Mouse (Mus musculus): ENCODE results near the gene Notch4.
A peak's percentile ranks its signal among the peaks of the same experiment; 100 is the strongest.

The Notch4 gene

DNA sequence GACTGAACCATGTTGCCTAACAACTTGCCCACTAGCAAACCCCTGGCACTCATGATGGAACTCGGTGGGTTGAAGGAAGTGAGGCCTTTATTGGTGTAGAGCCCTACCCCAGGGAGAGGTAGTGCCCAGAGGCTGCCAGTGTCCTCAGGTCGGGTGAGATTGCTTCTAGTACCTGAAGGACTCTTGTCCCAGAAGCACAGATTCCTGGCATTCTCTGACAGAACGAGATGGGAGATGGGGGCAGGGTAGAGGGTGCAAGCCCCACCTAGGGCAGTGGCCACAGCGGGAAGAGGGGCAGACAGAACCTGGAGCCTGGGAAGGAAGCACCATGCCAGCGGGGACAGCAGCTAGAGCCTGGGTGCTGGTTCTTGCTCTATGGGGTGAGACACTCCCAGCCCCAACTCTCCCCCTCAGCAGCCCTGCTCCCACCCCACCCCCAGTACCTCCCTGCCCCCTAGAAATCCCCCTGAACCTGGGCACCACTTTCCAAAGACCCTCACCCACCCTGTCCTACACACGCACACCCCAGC, 33.6 kb downstream of the Notch4 start, which contains the start of gene Ager:
Ager (plus strand) TSS at position 297 of the 530 bp plus-strand sequence.
- no peak for DNase-seq

DNA sequence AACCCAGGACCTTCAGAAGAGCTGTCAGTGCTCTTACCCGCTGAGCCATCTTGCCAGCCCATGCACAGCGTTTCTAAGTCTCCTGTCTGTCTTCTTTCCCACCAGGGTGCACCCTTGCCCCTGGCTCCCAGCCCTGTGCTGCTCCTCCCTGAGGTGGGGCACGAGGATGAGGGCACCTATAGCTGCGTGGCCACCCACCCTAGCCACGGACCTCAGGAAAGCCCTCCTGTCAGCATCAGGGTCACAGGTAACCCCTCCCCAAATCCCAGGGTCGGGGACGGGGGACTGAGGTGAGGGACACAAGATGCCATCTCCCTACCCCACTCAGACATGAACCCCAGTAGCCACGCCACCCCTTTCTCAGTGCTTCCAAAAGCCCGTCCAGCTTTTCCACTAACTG, 35.8 kb downstream of the Notch4 start:
- DNase-seq = no peak

DNA sequence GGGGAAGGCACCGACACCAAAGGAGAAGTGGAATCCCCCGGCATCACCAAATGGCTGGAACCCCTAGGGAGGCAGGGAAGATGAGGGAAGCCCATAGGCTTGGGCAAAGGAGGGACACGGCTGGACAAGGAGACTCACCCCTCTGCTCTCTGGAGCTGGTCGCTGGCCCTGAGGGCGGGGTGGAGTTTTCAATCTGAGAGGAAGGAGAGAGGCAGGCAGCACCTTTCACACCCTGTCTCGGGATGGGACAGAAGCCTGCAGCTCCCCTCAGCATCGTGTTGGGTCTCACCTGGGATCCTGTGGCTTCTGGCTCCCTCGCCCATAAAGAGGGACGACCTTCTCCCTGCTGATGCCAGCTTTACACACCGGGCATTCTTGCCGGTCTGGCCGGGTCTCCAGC, 37.7 kb downstream of the Notch4 start:
- DNase-seq = no peak

DNA sequence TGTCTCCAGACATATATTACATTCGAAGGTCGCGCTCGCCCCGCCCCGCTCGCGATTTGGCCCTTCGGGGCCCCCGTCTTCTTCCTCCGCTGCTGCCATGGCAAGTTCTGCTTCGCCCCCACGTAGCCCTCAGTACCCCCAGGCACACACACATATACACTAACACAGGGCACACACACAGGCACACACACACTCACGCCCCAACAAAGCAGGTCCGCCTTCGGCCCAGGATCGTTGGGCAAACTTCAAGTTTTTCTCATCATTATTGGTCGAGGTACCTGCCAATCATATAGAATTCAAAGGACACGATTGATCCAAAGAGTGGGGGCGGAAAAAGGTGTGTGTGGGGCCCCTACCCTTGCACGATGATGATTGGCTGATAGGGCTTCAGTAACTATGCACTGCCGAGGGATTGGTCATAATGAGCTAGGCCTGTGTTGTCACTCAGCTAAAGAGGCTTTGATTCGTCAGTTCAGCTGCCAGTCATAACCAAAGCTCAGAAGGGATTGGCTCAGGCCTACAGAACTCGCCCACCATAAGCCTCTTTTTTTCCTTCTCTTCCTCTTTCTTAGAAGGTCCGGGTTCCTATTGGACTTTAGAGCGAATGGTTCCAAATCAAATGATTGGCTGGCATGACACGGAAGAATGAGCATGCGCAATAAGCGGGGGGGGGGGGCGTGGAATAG, 39.5 kb downstream of the Notch4 start, which contains the start of gene Rnf5:
Rnf5 (minus strand) TSS at position 316 of the 686 bp plus-strand sequence.
- peak; percentile 98 for DNase-seq

DNA sequence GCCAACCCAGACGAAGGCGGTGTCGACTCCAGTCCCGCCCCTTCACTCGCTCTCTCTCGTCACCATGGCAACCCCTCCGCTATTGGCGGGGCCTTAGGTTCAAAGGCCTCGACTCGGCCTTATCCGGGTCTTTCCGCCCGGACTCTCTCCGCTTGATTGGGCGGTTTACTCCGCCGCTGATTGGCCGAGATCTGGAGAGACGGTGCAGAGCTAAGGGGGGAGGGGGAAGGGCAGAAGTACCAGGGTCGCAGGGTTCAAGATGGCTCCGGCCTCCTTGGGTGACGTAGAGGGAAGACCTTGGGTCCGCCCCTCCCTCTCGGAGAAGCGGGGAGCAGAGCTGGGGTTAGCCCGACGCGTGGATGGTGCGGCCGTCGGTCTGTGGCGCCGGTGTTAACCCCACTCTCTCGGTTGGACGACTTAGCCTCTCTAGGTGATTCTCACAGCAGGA, 40.0 kb downstream of the Notch4 start, which contains the start of gene Agpat1:
Agpat1 (plus strand) TSS at position 202 of the 448 bp plus-strand sequence.
- peak; percentile 98 for DNase-seq

DNA sequence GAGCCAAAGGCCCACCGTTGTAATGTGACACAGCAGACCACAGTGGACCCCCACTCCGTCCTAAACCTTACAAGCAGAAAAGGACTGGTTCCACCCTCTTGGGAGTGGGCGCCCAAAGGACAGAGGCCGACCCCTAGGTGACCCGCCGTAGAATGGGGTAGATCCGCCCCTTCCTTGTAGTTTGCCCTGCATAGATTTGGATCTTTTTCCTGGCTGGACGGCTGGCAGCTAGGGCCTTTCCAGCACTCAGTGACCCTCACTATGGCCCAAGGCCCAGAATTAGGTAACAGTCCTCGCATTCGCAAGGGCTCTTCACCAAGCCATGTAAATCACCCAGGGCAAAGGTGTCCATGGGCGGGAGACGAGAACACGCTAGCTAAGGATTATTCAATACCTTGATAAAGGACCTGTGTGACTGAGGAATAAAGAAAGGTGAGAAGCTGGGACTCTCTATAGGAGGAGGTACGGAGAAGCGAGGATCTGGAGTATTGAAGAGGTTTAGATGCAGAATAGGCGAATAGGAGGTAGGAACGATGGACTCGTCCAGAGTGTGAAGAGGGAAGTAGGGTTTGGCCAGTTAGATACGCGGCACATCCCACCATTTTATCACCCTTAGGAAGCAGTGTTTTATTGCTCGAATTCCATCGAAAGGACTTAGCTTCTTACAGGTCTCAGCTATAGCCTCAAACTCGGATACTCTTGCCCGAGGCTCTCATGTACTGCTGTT, 40.6 kb downstream of the Notch4 start:
- no peak for DNase-seq

DNA sequence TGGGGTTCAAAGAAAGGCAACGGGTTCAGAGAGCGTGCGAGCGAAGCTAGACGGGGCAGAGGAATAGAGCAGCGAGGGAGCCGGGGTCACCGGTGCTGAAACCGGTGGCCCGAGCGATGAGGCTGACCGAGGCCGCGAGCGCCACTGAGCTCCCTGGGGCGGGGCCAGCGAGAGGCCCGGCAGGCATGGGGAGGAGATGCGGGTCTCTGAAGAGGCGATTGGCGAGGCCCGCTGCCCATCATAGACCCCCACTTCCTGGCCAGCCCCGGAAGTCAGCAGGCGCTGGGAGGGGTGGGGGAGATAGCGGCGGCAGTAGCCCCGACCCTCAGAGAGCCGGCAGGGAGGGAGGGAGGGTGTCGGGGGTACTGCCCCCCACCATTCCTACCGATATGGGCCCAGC, 41.5 kb downstream of the Notch4 start:
- peak; percentile 97 for DNase-seq

DNA sequence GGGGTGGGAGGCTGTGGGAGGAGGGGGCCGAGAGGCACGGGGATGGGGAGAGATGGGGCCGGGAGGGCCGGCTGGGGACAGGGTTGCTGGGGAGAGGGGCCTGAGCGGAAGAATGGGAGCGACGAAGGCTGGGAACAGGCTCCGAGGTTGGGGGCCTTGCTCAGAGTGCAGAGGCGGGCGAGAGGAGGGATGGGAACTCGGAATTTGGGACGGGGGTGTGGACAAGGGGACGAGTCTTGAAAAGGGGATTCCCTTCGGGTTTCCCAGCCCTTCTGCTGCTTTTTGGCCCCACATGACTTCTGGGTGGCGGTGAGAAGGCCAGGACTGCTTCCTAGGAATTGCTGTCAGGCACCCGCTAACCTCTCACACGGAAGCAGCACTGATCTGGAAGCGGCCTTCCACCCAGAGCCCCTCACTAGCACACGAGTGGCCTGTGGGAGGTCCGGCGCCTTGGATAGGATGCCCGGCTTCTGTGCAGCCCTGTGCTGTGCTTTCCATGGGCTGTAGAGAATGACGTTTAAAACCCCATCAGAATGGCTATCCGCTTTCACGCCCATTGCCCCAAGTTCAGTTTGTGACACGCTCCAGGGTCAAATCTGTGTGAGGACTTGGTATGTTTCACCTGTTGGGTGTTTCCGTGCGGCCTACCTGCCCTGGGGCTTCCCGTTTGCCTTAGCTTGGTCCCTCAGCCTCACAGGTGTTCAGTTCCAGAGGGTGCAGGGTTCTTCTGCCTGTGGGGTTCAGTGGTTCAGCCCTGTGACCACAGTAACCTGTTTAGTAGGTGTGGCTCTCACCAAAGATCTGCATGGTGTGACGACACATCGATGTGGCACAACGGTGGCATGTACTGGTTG, 42.3 kb downstream of the Notch4 start:
- DNase-seq = peak; percentile 21

DNA sequence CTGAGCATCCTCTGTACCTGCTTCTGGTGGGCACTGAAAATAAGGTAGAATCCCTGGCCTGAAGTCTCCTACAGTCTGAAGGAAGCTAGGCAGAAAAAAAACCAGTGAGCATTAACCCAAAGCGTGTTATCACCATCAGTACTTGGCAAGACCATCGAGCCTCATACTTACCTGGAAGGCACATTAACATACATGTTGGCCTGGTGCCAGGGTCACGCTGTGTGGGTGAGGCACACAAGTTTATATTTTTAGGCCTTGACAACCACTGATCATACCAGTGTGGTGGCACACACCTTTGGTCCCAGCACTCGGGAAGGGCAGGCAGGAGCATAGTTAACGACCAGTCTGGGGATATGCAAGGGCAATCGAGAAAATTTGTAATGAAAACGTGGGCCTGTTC, 43.9 kb downstream of the Notch4 start:
- DNase-seq = no peak

DNA sequence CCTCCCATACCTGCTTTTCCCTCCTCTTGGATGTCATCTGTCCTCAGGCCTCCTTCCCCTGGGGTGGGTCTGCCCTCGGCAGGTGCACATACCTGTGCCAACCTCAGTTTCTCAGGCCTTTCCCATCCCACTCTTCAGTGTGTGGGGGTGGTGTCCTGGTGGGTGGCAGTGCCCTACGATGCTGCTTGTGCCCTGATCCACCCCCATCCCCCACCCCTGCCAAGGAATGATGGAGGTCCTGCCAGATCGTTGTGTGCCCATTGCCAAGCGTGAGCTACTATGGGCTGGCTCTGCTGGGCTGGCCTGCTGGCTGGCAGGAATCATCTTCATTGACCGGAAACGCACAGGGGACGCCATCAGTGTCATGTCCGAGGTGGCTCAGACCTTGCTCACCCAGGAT, 47.0 kb downstream of the Notch4 start:
- DNase-seq = no peak

DNA sequence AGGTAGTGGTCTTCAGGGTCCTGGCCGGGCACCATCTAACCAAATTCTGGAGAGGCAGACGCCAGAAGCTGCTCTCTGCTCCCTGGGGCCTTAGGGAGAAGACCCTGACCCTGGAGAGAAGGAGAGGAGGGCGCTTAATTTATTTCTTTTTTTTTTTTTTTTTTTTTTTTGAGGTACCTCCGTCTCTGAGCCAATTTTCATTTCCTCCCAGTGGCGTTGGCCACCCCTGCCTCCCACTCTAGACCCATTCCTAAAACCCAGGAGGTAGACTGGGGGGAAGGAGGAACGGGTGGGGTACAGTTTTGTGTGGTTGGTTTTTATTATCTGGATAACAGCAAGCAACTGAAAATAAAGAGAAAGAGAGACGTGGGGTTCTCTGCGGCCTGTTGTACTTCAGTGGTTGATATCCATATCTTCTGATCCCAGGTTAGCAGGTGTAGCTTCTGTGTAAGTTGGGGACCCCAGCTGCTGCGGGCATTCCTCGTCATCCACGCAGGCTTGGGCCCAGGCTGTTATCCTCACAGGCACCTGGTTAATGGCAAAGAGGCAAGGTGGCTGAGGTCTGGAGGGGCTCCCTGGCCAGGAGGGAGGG, 49.1 kb downstream of the Notch4 start:
- no peak for DNase-seq

DNA sequence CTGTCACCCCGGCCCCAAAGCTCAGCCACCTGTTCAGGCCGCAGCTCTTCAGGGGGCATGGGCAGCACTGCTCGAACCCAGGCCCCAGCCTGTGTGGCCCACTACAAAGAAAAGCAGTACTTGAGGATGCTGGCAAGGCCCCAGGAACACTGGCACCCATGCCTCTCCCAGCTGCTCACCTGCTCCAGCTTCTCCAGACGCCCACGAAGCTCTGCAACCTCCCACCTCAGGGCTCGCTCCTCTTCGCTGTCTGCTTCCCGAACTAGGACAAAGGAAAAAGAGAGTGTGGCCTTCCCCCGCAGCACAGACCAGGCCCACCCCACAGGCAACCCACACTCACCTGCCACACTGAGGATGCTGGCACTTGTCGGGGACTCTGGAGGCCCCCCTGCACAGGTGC, 49.8 kb downstream of the Notch4 start:
- no peak for DNase-seq

DNA sequence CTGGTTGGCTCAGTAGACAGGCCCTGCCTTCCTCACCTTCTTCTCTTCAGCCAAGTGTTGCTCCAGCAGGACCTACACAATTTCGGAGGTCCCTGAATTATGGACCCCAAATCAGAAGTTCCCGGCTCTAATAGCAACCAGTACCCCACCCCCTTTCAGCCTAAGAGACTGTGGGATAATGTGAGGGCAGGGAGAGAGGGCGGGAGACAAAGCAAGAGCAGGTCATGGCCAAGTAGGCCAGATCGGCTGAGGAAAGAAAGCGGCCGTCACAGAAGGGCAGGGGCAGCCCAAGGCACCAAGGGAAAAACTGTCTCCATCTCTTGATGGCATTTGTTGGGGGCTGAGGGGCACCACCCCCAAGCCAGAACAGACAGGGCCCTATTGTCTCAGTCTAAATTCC, 51.8 kb downstream of the Notch4 start, which contains the start of gene Egfl8:
Egfl8 (minus strand) TSS at position 101 of the 400 bp plus-strand sequence.
- DNase-seq = no peak

DNA sequence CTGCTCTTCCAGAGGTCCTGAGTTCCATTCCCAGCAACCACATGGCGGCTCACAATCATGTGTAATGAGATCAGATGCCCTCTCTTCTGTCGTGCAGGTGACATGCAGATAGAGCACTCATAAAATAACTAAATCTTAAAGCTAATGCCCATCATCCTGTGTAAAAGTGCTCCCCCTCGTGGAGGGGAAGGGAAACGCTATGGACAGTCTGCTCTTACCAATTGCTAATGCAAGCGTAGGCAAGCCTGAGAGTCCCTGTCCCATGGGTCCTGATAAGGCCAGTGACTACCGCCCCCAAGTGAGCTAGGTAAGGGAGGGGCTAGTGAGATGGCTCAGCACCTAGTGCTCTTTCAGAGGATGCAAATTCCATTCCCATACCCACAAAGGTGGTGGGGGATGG, 54.9 kb downstream of the Notch4 start:
- DNase-seq = peak; percentile 85

DNA sequence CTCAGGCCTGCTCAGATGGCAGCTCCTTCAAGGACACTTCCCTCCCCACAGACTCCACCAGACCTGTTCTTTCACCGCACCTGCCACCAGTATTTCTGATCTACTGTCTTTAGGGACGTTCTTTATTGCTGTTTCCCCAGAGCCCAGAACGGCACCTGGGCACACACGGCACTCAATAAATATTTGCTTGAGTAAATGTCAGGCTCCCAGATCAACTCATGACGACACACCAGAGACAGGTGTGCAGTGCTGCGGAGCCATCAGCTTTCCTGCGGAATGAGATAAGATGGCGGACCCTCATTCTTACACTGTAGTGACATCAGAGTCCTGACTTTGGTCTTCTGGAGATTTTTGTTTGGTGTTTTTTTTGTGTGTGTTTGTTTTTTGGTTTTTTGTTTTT, 56.9 kb downstream of the Notch4 start:
- DNase-seq = no peak

DNA sequence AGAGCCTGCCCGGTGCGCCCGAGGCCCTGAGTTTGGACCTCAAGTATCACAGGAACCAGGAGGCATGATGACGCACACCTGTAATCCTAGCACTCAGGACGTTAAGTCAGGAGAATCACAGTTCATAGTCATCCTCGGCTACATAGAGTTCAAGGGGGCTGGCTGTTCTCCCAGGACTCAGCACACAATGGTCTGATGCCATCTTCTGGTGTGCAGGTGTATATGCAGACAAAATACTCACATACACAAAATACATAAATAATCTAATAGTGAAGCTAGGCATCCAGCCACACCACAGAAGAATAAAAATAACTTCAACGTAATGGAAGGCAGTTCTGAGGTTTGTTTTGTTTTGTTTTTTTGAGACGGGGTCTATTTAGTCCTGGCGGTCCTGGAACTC, 59.1 kb downstream of the Notch4 start:
- no peak for DNase-seq

DNA sequence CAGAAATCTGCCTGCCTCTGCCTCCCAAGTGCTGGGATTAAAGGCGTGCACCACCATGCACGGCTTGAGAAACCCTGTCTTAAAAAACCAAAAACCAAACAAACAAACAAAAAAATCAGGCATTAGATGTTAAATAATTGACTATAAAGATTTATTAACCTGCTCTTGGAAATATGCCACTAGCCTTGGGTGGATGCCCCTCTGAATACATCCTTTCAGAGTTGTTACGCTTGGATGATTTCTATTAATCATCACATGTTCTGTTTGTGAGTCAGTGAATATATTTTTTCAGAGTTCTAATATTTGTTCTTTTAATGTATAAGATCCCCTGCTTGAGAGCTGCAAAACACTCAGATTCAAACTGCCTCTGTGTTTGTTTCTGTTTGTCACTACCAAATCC, 60.9 kb downstream of the Notch4 start:
- no peak for DNase-seq

DNA sequence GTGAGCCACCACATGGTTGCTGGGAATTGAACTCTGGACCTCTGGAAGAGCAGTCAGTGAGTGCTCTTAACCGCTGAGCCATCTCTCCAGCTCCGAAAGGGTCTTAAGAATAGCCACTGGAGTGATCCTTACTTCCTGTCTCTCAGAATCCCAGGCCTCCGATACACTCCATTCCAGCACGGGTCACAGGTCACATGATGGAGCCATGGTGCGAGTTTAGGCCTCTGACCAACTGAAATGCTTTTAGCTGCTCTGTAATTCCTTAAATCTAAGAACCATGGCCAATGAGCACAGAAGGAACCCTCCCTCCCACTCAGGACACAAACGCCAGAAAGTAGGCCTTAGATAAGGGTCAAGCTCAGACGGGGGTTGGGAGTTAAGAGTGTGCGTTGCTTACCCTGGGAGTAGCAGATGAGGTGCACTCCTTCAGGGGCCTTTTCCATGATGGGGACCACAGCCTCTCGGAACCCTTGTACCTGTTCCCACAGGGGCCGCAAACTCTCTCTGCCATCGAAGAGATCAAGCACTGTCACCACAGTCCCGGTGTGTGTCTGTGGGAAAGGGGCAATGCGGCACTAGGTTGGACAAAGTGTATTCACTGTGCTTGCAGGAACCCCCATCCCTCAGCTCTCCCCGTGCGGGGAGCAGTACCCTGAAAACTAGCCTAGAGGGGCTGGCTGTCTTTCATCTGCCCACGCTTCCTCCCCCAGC, 62.1 kb downstream of the Notch4 start:
- no peak for DNase-seq

DNA sequence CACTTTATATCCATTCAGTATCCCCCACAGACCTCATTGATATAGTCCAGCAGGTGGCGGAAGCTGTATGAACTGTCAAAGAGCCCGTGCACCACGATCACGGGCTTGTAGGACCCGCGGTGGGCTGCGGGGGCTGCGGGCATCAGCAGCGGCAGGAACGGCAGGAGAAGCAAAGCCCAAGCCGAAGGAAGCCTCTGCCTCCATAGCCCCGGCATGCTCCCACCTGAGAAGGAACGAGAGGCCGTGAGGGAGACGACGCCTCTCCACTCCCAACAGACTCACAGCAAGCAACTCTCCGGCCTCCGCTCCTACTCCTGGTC, 62.7 kb downstream of the Notch4 start:
- peak; percentile 66 for DNase-seq

DNA sequence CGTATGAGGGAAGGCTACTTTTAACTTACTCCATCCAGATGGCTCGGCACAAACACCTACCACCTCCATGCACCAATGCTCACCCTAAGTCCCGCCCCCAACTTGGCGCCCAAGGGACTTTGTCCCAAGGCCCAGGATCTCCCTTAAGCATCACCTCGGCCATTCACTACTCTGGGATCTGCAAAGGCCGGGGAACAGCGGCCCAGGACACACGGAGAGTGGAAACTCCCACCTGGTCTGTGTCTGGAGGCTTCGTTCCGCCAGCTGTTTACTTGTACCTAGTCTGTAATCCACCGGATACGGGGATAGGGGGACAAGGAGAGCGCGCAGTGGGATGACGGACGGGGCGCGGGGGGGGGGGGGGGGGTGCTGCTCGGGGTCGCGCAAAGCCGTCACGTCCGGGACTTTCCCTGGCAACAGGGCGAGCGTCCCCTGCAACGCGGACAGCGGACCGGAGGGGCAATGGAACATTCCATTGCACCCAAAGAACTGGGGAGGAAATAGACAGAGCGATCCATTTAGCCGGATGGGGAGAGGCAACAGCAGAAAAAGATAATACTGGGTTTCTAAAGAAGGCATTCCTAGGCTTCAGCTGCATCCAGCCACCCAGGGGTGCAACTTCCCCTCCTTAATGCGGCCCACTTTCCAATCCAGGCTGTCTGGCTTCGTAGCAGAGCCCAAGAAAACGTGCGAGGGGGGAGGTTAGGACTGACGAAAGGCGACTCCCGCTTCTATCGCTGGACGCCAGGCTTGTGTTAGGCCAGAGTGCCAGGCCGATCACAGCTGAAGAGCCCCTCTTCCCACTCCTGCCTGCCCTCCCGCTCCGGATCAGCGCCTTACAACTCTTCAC, 63.2 kb downstream of the Notch4 start:
- peak; percentile 81 for DNase-seq

All from thymus, postnatal 25 days (tissue).